Mouse (Mus musculus): ENCODE measurements around the gene Tmem156.

- no peak for TF ChIP-seq CTCF (IDR thresholded peaks at IDR 0.05; ENCODE audit: borderline replicate concordance, control insufficient read depth, extremely low read depth, insufficient read depth, low read length, poor library complexity)
- TF ChIP-seq POLR2A (IDR thresholded peaks at IDR 0.05; ENCODE audit: control insufficient read depth, extremely low read depth, insufficient read depth, low read length, poor library complexity): no peak
Measured at GRCm38 (mm10) chr5:65063266-65063665, 28.7 kb downstream of the Tmem156 start.

Measured in thymus, adult 2 months (tissue).